Mouse (Mus musculus): Measurements from ENCODE around the gene Crtac1.

Gene Crtac1

GRCm38 (mm10) chr19:42431485-42432190 lies at the start of gene Crtac1:
TSS of gene Crtac1 (minus strand) at chr19:42431783.
- no peak for DNase-seq (ENCODE audit: extremely low read depth, insufficient read length, low spot score)

DNA sequence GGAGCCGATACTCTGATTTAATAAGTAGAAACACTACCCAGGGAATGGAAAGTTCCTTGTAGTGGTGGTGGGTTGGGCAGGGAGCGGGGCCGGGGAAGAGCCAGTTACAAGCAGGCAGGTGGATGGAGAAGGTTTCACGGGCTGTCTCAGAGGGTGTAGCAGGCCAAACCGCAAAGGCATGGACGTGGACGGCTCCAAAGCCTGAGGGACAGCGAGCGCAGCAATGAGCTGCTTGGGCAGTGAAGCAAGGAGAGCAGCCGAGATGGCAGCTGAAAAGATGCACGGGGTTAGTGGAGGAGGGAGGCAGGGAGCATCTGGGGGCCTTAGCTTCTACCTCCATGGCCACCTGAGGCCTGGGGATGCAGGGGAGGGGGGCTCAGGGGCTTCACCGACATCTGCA lies 46.7 kb upstream of the Crtac1 start:
- no peak for DNase-seq (ENCODE audit: extremely low read depth, insufficient read length, low spot score)

- DNase-seq (ENCODE audit: extremely low read depth, insufficient read length, low spot score) = peak; percentile 27
Observed at GRCm38 (mm10) chr19:42477769-42478168, 46.2 kb upstream of the Crtac1 start.

- DNase-seq (ENCODE audit: extremely low read depth, insufficient read length, low spot score) = no peak
Observed at GRCm38 (mm10) chr19:42472831-42473230, 41.2 kb upstream of the Crtac1 start.

DNA sequence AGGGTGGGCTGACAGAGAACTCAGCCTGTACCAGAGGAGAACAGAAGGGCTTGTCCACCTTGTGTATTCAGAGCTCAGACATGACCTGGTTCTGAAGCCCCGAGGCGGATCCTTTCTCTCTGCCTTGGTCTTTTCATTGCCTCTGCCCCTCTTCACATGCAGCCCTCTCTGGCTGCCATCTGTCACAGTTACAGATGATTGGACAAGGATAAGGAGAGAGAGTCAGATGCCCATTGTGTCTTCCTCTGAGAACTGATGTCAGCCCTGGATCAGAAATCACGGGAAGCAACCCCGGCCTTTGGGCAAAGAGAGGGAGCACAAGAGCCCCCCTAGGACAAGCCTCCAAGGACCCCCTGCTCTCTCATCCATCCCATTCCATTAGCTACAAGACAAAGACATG lies 40.0 kb upstream of the Crtac1 start:
- DNase-seq (ENCODE audit: extremely low read depth, insufficient read length, low spot score) = no peak

- DNase-seq (ENCODE audit: extremely low read depth, insufficient read length, low spot score) = no peak
Observed at GRCm38 (mm10) chr19:42461851-42462250, 30.3 kb upstream of the Crtac1 start.

DNA sequence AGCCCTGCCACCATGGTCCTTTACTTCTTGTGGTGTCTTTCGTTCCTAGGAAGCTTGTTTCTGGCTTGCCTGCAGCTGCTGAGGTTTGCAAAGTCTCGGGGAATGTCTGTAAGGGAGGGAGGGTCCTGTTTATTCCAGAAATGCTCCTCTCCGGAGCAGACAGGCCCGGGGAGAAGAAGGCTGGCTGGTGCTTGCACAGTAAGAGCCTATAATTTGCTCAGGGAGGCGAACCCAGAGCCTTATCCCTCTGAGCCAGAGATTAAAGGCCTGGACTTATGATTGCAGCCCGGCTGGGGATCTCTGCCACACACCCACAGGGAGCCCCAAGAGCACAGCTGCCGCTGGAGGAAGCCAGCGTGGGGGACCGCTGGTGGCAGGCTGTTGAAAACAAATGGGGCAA lies 29.8 kb upstream of the Crtac1 start:
- DNase-seq (ENCODE audit: extremely low read depth, insufficient read length, low spot score) = no peak

GRCm38 (mm10) chr19:42459512-42459911 lies 27.9 kb upstream of the Crtac1 start:
- no peak for DNase-seq (ENCODE audit: extremely low read depth, insufficient read length, low spot score)

- DNase-seq (ENCODE audit: extremely low read depth, insufficient read length, low spot score) = no peak
Observed at GRCm38 (mm10) chr19:42454481-42455236, 23.1 kb upstream of the Crtac1 start.

DNA sequence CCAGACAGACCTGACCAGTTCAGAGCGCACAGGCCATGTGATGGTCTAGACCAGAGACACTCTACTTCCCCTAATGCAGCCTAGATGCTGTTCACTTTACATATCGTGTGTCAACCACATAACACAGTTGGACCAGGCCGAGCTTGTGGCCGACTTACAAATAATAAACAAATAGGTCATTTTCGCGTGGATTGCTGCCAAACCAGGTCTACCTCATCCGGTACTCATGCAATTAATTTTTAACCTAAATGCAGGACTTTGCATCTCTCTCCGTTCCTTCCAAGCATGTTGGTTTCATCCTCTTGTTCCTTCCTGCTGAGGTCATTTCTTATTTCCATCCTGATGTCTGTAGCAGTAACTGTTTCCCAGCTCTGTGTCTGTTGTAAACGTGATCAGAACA lies 22.4 kb upstream of the Crtac1 start:
- DNase-seq (ENCODE audit: extremely low read depth, insufficient read length, low spot score) = no peak

DNA sequence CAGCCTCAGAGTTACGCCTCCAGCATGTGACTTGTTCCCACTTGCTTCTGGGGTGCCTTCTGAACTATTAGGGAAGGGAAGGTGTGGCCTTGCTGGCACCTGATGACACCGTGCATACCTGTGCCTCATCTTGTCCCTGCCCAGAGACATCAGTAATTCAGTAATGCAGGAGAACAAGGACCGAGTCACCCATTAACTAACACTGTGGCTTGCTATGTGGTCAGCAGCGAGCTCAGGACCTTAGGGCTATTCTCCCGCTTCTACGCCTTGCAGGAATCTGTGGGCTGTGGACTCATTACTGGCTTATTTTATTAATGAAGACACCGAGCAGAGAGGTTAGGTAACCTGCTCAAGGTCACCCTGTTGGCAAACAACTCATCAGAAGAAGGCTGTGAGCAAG lies 21.0 kb upstream of the Crtac1 start:
- DNase-seq (ENCODE audit: extremely low read depth, insufficient read length, low spot score) = no peak

DNA sequence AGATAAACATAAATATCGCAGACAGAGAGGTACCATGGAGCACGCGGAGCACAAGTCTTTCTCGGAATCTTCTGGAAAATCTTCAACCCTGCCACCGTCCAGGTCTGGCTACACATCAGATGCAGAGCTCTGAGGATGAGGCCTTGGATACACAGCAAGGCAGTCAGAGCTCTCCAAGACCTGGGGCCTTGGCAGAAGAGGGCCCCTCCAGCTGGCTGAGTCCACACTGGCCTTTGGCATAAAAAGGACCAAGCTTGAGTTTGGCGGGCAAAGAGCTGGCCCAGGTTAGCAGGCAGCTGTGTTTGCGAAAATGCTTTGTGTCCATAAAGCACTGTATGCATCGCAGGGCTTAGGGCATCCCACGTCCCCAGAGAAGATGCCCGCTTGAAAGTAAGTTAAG lies 17.0 kb upstream of the Crtac1 start:
- no peak for DNase-seq (ENCODE audit: extremely low read depth, insufficient read length, low spot score)

DNA sequence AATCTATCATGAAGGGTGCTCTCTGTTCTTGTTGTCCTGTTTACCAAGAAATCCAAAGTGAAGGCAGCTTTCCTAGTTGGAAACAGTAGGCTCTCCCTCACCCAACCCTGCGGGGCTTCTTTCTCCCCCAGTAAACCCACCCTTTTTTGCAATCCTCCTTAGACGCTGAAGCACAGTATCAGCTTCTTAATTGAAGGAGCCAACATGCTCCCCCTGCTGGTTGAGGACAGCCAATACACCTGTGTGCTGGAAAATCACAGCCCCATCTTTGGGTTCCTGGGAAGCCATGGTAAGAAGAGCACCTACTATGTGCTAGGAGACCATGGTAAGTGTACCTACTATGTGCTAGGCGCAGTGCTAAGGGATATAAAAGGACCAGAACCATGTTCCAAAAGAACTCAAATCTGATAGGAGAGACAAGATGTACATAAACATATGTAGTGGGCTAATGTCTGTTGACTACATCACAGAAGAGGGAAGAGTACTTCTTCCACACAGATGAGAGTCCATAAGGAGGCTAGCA lies 12.4 kb upstream of the Crtac1 start:
- no peak for DNase-seq (ENCODE audit: extremely low read depth, insufficient read length, low spot score)

- DNase-seq (ENCODE audit: extremely low read depth, insufficient read length, low spot score) = no peak
Observed at GRCm38 (mm10) chr19:42443266-42443665, 11.7 kb upstream of the Crtac1 start.

- no peak for DNase-seq (ENCODE audit: extremely low read depth, insufficient read length, low spot score)
Observed at GRCm38 (mm10) chr19:42442246-42443197, 10.9 kb upstream of the Crtac1 start.

- DNase-seq (ENCODE audit: extremely low read depth, insufficient read length, low spot score) = no peak
Observed at GRCm38 (mm10) chr19:42440089-42440488, 8.5 kb upstream of the Crtac1 start.

- DNase-seq (ENCODE audit: extremely low read depth, insufficient read length, low spot score) = no peak
Observed at GRCm38 (mm10) chr19:42439353-42439752, 7.8 kb upstream of the Crtac1 start.

DNA sequence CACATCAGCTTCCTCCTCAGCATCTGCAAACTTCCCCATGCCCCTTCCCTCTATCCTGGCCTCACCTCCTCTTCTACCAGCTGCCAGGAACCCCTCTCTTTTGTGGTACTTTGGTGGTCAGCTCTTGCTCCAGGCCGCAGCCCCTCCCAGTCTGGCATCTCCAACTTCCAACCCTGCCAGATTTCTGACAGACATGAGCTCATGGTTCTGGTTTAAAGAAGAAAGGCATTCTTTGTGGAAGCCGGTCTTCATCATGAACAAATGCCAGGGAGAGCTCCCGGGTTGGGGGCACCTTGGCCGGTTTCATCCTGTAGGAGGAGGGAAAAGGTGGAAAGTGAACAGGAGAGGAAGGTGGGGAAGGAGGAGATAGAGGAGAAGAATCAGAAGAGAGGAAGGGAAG lies 4.0 kb upstream of the Crtac1 start:
- DNase-seq (ENCODE audit: extremely low read depth, insufficient read length, low spot score) = no peak

DNA sequence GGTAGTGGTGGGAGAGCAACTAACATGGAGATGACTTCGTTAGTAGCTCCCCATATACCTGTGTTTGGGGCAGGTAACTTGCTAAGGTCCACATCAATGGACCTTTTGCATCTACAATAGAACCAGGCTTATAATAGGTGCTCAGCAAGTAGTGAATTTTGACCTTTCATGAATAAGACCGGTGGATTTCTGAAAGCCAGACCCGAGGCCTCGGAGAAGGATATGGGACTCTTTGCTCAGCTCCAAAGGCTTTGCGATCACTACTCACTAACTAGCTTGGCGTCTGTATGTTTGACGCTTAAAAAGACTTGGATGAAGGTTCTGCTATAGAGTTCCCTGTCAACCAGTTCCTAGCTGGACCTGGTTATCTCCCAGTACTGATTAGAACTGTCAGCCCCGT lies 1.2 kb upstream of the Crtac1 start:
- DNase-seq (ENCODE audit: extremely low read depth, insufficient read length, low spot score) = no peak

GRCm38 (mm10) chr19:42432191-42432590 lies 608 bp upstream of the Crtac1 start:
- no peak for DNase-seq (ENCODE audit: extremely low read depth, insufficient read length, low spot score)

DNA sequence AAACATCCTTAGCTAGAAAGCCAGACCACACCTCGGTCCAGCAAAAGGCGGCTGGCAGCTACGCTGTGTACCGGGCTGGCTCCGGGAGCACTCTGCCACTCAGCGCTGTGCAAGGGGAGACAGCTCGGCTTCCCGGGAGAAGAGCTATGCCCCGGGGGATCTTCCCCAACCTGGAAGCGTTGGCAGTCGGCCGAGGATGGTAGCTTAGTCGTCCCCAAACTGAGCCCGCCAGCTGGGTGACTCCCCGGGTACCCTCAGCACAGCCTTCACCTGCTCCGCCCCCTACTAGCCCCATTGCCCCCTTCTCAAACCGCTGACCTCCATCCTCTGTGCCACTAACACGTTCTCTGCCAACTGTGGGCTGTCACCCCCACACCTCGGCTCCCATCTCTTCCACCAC lies 602 bp downstream of the Crtac1 start:
- DNase-seq (ENCODE audit: extremely low read depth, insufficient read length, low spot score) = no peak
